Mouse (Mus musculus) liver, adult 2 months (tissue): ENCODE measurements at regions not wholly inside any gene's neighbourhood (a gene's known extent, or its start where the extent isn't known, plus 50 kb on each side); places are given as distances from the start of the nearest gene placed in this dataset.
A peak's percentile ranks its signal among the peaks of the same experiment; 100 is the strongest.

ENCODE experiments used
- DNase-seq: peaks from one replicate; pipeline ENCODE4 v3.0.0-alpha.2; 2011; ENCODE audit warnings: low read depth, low spot score; ENCODE audit errors: extremely low read depth
- H3K27ac ChIP-seq: fragments of 200-500 bp; replicated peaks from 2 replicates; pipeline ENCODE4 v1.5.1; 2012; ENCODE audit warnings: low read depth, mild to moderate bottlenecking, control low read depth, inconsistent platforms, low read length; ENCODE audit not compliant: insufficient read depth
- H3K27me3 ChIP-seq: fragments of 200-500 bp; 2 replicates; pipeline ENCODE4 v1.6.1; 2012; ENCODE audit warnings: mild to moderate bottlenecking, moderate library complexity, low read length, inconsistent platforms; ENCODE audit not compliant: control insufficient read depth, insufficient read depth
- H3K36me3 ChIP-seq: fragments of 200-500 bp; 2 replicates; pipeline ENCODE4 v1.6.1; 2012; ENCODE audit warnings: low read length, inconsistent platforms; ENCODE audit not compliant: control insufficient read depth, insufficient read depth
- H3K4me1 ChIP-seq: fragments of 200-500 bp; 2 replicates; pipeline ENCODE4 v1.6.1; 2011; ENCODE audit warnings: low read length; ENCODE audit not compliant: control insufficient read depth, insufficient read depth
- H3K4me3 ChIP-seq: fragments of 200-500 bp; 2 replicates; pipeline ENCODE4 v1.5.1; 2011; ENCODE audit warnings: low read depth, mild to moderate bottlenecking, control low read depth, low read length, moderate library complexity; ENCODE audit not compliant: insufficient read depth
- H3K79me2 ChIP-seq: fragments of 200-500 bp; 2 replicates; pipeline ENCODE4 v1.6.1; 2012; ENCODE audit warnings: inconsistent platforms, mild to moderate bottlenecking, low read length, moderate library complexity; ENCODE audit not compliant: control insufficient read depth, insufficient read depth
- H3K9ac ChIP-seq: fragments of 200-500 bp; 2 replicates; pipeline ENCODE4 v1.6.1; 2012; ENCODE audit warnings: low read depth, mild to moderate bottlenecking, control low read depth, inconsistent platforms, low read length
- CTCF ChIP-seq: fragments of 200-500 bp; IDR thresholded peaks from 2 replicates; pipeline ENCODE4 v1.5.1; 2011; ENCODE audit warnings: low read depth, low read length, control low read depth
- POLR2A ChIP-seq: fragments of 200-500 bp; IDR thresholded peaks from 2 replicates; pipeline ENCODE4 v1.6.1; 2011; ENCODE audit warnings: low read length, control low read depth; ENCODE audit not compliant: insufficient read depth; ENCODE audit errors: extremely low read depth
- WGBS: fragments of 180-500 bp; shearing (Covaris S2); methylation state at CpG from one replicate; pipeline ENCODE4 v1.1.7; 2018; 5-methylcytosine and 5-hydroxymethylcytosine counted together

GRCm38 (mm10) chr9:31999760-32000159, 86.5 kb upstream of the Barx2 start:
- Histone ChIP-seq H3K27ac (peak overlapping the region; percentile 91), H3K27me3 (no peaks in the 10 kb centered on the region), H3K4me1 (peaks cover 40% of the 10 kb centered on the region), H3K4me3 (no peak overlapping the region), H3K79me2 (peaks cover 5% of the 10 kb centered on the region; the same call in 1 of the 2 replicates), H3K36me3 (no peaks in the 10 kb centered on the region), H3K9ac (no peak overlapping the region; the same call in 1 of the 2 replicates)
- 12% methylated on average over 1 of the region's 1 CpGs for WGBS
- TF ChIP-seq POLR2A: no peak
- DNase-seq: peak; percentile 83

DNA sequence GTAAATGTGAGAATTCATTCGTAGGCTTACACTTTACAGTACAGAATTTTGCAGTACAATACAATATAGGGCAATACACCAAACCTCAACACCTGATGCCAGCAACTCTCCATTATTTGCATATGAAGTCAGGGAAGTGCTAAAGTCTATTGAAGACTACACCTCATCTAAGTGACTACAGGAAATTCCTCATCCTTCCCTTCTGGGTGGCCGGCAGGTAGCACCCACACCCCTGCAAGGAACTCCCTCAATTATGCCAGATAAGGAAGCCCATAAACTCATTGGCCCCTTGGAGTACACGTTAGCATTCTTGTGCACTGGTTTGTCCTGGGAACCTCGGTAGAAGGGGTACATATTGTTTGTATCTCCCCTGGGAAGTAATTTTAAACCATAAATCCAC, 89.7 kb upstream of the Barx2 start:
- Histone ChIP-seq H3K4me1 (peaks cover 32% of the 10 kb centered on the region), H3K79me2 (peaks cover 5% of the 10 kb centered on the region; the same call in 1 of the 2 replicates), H3K36me3 (no peaks in the 10 kb centered on the region), H3K4me3 (no peak overlapping the region), H3K27ac (no peak overlapping the region), H3K9ac (no peak overlapping the region), H3K27me3 (no peaks in the 10 kb centered on the region)
- WGBS: 85% methylated on average over 4 of the region's 4 CpGs
- no peak for TF ChIP-seq CTCF
- no peak for DNase-seq

DNA sequence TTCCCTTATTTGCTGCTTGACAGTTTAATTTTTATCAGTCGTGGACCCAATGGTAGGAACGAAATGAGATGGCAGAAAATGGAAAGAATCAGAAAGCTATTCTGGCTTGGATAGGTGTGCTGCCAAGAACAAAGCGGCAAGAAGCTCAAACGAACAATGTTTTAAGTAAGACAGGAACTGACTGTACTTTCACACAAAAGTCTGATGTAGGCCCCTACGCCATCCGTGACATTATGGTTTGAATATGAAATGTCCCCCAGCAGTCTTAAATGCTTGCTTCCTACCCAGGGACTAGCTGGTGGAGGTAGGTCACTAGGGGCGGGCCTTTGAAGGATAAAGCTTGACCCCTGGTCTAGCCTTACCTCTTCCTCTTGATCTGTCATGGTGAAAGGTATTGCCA, 90.5 kb upstream of the Barx2 start:
- 91% methylated on average over 7 of the region's 7 CpGs for WGBS
- H3K36me3 ChIP-seq: no peaks in the 10 kb centered on the region
- peaks cover 5% of the 10 kb centered on the region; the same call in 1 of the 2 replicates for H3K79me2 ChIP-seq
- H3K27me3 ChIP-seq: no peaks in the 10 kb centered on the region
- H3K27ac ChIP-seq: peak overlapping the region; percentile 62; the same call in 1 of the 2 replicates
- no peak for TF ChIP-seq CTCF
- TF ChIP-seq POLR2A: no peak
- peaks cover 28% of the 10 kb centered on the region for H3K4me1 ChIP-seq
- no peak overlapping the region for H3K9ac ChIP-seq
- no peak for DNase-seq
- no peak overlapping the region for H3K4me3 ChIP-seq

DNA sequence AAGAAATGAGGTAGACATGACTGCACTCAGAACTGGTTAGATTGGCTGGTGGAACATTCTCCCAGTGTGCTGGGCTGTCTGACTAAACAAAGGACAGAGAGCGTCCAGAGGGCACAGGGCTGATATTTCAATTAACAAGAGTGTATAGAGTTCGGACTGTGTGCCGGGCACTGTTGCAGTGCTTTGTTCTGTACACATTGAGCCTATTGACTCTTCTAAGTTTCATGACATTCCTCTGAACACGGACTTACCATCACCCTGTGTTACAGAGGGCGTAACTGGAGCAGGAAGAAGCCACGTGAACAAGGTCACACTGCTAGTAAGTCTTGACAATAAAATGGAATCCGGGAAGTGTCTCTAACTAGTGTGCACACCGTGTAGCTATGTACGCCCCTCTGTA, 92.1 kb upstream of the Barx2 start:
- Histone ChIP-seq H3K27me3 (no peaks in the 10 kb centered on the region), H3K27ac (peak overlapping the region; percentile 94), H3K4me1 (peaks cover 23% of the 10 kb centered on the region), H3K36me3 (no peaks in the 10 kb centered on the region), H3K79me2 (peaks cover 5% of the 10 kb centered on the region; the same call in 1 of the 2 replicates), H3K9ac (peak overlapping the region; percentile 57), H3K4me3 (0 out of 2 replicates have a peak overlapping the region, but pooled peaks have one; percentile 9)
- 20% methylated on average over 9 of the region's 9 CpGs for WGBS
- TF ChIP-seq POLR2A (no peak), CTCF (no peak)
- peak; percentile 97 for DNase-seq

GRCm38 (mm10) chr9:32006350-32006749, 93.1 kb upstream of the Barx2 start:
- H3K36me3 ChIP-seq: no peaks in the 10 kb centered on the region
- peak overlapping the region; percentile 67 for H3K27ac ChIP-seq
- H3K27me3 ChIP-seq: no peaks in the 10 kb centered on the region
- H3K4me3 ChIP-seq: no peak overlapping the region
- H3K79me2 ChIP-seq: peaks cover 5% of the 10 kb centered on the region; the same call in 1 of the 2 replicates
- TF ChIP-seq POLR2A: no peak
- TF ChIP-seq CTCF: no peak
- DNase-seq: peak; percentile 97
- H3K4me1 ChIP-seq: peaks cover 22% of the 10 kb centered on the region
- H3K9ac ChIP-seq: peak overlapping the region; percentile 16; the same call in 1 of the 2 replicates
- WGBS: 19% methylated on average over 4 of the region's 4 CpGs

GRCm38 (mm10) chr9:32010953-32011770, 97.9 kb upstream of the Barx2 start:
- H3K36me3 ChIP-seq: no peaks in the 10 kb centered on the region
- no peak for TF ChIP-seq CTCF
- TF ChIP-seq POLR2A: no peak
- H3K27ac ChIP-seq: no peak overlapping the region; the same call in 1 of the 2 replicates
- peaks cover 10% of the 10 kb centered on the region; the same call in 1 of the 2 replicates for H3K4me1 ChIP-seq
- WGBS: 67% methylated on average over 11 of the region's 11 CpGs
- H3K4me3 ChIP-seq: no peak overlapping the region
- DNase-seq: peak; percentile 76
- no peaks in the 10 kb centered on the region for H3K79me2 ChIP-seq
- no peaks in the 10 kb centered on the region for H3K27me3 ChIP-seq
- no peak overlapping the region for H3K9ac ChIP-seq
